ENCODE assay signal across 9 mouse cellular contexts in genomic region chr8:72268356-72268755, GRCm38 (mm10). TPM values are rescaled to one million over a fixed set of nuclear protein-coding genes. Genes with fewer than 3 reads are reported as not detected.
A peak's percentile ranks its signal among the peaks of the same experiment; 100 is the strongest.
DNase-seq lines count a peak whose midpoint lies in the region; ATAC-seq and TF ChIP-seq lines count a peak whose summit lies in the region.
"Had no signal": no experiment of that assay in that cellular context is flagged by ENCODE, and none has a peak within 500 bp of the region (broad histone marks: within the 10 kb centered on the region; RNA-seq: fewer than 3 reads in every experiment).

No protein-coding gene starts in this region.

- H3K4me2 ChIP-seq in neural tube, embryonic 11.5 days (ENCODE audit: low read depth): no peak overlapping the region
- H3K4me2 ChIP-seq: embryonic facial prominence, embryonic 12.5 days had no signal

- peak; percentile 41 for DNase-seq in thymus, postnatal 4 days
- DNase-seq in thymus, postnatal 36 days: no peak
- DNase-seq in embryonic facial prominence, embryonic 10.5 days (ENCODE audit: low spot score): peak; percentile 42
- peak; percentile 84 for DNase-seq in heart, postnatal 36 days
- DNase-seq in liver, adult 2 months (ENCODE audit: extremely low read depth, low read depth, low spot score): peak; percentile 10
- DNase-seq in neural tube, embryonic 11.5 days (ENCODE audit: low spot score): peak; percentile 23
- DNase-seq in retina, embryonic 14.5 days (ENCODE audit: low spot score): no peak
- DNase-seq in thymus, postnatal 10 days (ENCODE audit: low spot score in 2 of 2): no peak

- H3K4me3 ChIP-seq in embryonic facial prominence, embryonic 10.5 days: no peak overlapping the region
- H3K4me3 ChIP-seq in liver, adult 2 months (ENCODE audit: insufficient read depth, low read depth, low read length): no peak overlapping the region
- H3K4me3 ChIP-seq in neural tube, embryonic 11.5 days (ENCODE audit: low read depth, low read length): no peak overlapping the region
- H3K4me3 ChIP-seq: embryonic facial prominence, embryonic 12.5 days had no signal

- no peaks in the 10 kb centered on the region for H3K4me1 ChIP-seq in embryonic facial prominence, embryonic 10.5 days
- H3K4me1 ChIP-seq in liver, adult 2 months (ENCODE audit: control insufficient read depth, insufficient read depth, low read length): peaks cover 2% of the 10 kb centered on the region
- no peaks in the 10 kb centered on the region for H3K4me1 ChIP-seq in neural tube, embryonic 11.5 days (ENCODE audit: control insufficient read depth, insufficient read depth, low read length)
- H3K4me1 ChIP-seq: embryonic facial prominence, embryonic 12.5 days had no signal

- H3K36me3 ChIP-seq in embryonic facial prominence, embryonic 10.5 days (replicated peaks): no peaks in the 10 kb centered on the region
- H3K36me3 ChIP-seq in liver, adult 2 months (ENCODE audit: control insufficient read depth, insufficient read depth, low read length): no peaks in the 10 kb centered on the region
- H3K36me3 ChIP-seq in neural tube, embryonic 11.5 days (ENCODE audit: control insufficient read depth, insufficient read depth, low read length): no peaks in the 10 kb centered on the region
- H3K36me3 ChIP-seq: embryonic facial prominence, embryonic 12.5 days had no signal

- H3K27ac ChIP-seq in embryonic facial prominence, embryonic 10.5 days (replicated peaks): peak overlapping the region; percentile 24; the same call in 1 of the 2 replicates
- H3K27ac ChIP-seq in liver, adult 2 months (replicated peaks; ENCODE audit: insufficient read depth, low read depth, low read length): peak overlapping the region; percentile 57
- no peak overlapping the region for H3K27ac ChIP-seq in neural tube, embryonic 11.5 days (ENCODE audit: low read depth, low read length)
- H3K27ac ChIP-seq: embryonic facial prominence, embryonic 12.5 days had no signal

- H3K27me3 ChIP-seq in embryonic facial prominence, embryonic 10.5 days (replicated peaks; ENCODE audit: low read depth, poor library complexity, severe bottlenecking): no peaks in the 10 kb centered on the region
- H3K27me3 ChIP-seq in liver, adult 2 months (ENCODE audit: control insufficient read depth, insufficient read depth, low read length): no peaks in the 10 kb centered on the region
- H3K27me3 ChIP-seq in neural tube, embryonic 11.5 days (ENCODE audit: control insufficient read depth, insufficient read depth, low read length): no peaks in the 10 kb centered on the region
- H3K27me3 ChIP-seq: embryonic facial prominence, embryonic 12.5 days had no signal

- intact Hi-C loops in heart, postnatal 36 days (cut with DNase I): loop anchor here (1.0 kb wide), 1 partner anchor 26 kb away; no protein-coding TSS in a partner anchor

- no peak for TF ChIP-seq CTCF in liver, adult 2 months (IDR thresholded peaks at IDR 0.05; ENCODE audit: low read depth, low read length)

- no peak overlapping the region for H3K9ac ChIP-seq in liver, adult 2 months (ENCODE audit: low read depth, low read length)
- no peak overlapping the region for H3K9ac ChIP-seq in neural tube, embryonic 11.5 days (ENCODE audit: low read length)
- H3K9ac ChIP-seq: embryonic facial prominence, embryonic 12.5 days had no signal

- no peaks in the 10 kb centered on the region for H3K9me3 ChIP-seq in embryonic facial prominence, embryonic 10.5 days
- no peaks in the 10 kb centered on the region for H3K9me3 ChIP-seq in neural tube, embryonic 11.5 days (ENCODE audit: control insufficient read depth, low read length)
- H3K9me3 ChIP-seq: embryonic facial prominence, embryonic 12.5 days had no signal

- 83% methylated on average over 15 of the region's 15 CpGs for WGBS in embryonic facial prominence, embryonic 10.5 days
- WGBS in liver, adult 2 months: 73% methylated on average over 15 of the region's 15 CpGs
- 85% methylated on average over 15 of the region's 15 CpGs for WGBS in neural tube, embryonic 11.5 days

- no peak for ATAC-seq in neural tube, embryonic 11.5 days (ENCODE audit: insufficient read depth, low FRiP score, low TSS enrichment)

- no peak for TF ChIP-seq POLR2A in liver, adult 2 months (IDR thresholded peaks at IDR 0.05; ENCODE audit: extremely low read depth, insufficient read depth, low read length)

- H3K79me2 ChIP-seq in liver, adult 2 months (ENCODE audit: control insufficient read depth, insufficient read depth, low read length): no peaks in the 10 kb centered on the region

RNA-seq across cellular contexts. Expression of gene Ap1m1, which starts 28.5 kb away (rescaled TPM):
- 139 and 144 TPM in 2 replicates for polyA plus RNA-seq in embryonic facial prominence, embryonic 10.5 days (2016; fragmentation: Nextera tagmentation; extraction: Ambion mirVana)
- total RNA-seq in heart, postnatal 36 days (2021): 10 to 100 TPM; 49.4 to 49.6 TPM
- total RNA-seq in liver, adult 2 months (2014; rRNA removed): 7.9 and 14.9 TPM in 2 replicates
- polyA plus RNA-seq in liver, adult 2 months (2012; rRNA removed): 38.9 and 39.4 TPM in 2 replicates
- 178 and 184 TPM in 2 replicates for polyA plus RNA-seq in neural tube, embryonic 11.5 days (2014; fragmentation: Nextera tagmentation; extraction: Ambion mirVana)

RNA-seq across cellular contexts. Expression of gene Gm10282, which starts 36.7 kb away (rescaled TPM):
- 31.3 and 36.9 TPM in 2 replicates for polyA plus RNA-seq in embryonic facial prominence, embryonic 10.5 days (2016; fragmentation: Nextera tagmentation; extraction: Ambion mirVana)
- 10 to 100 TPM in 1 of 2 experiments, 1 to 10 TPM in 1; 6.9 to 10.2 TPM for total RNA-seq in heart, postnatal 36 days (2021)
- 0.54 and 1.0 TPM in 2 replicates for total RNA-seq in liver, adult 2 months (2014; rRNA removed)
- polyA plus RNA-seq in liver, adult 2 months (2012; rRNA removed): 0.37 and 0.42 TPM in 2 replicates
- polyA plus RNA-seq in neural tube, embryonic 11.5 days (2014; fragmentation: Nextera tagmentation; extraction: Ambion mirVana): 35.7 and 38.2 TPM in 2 replicates

RNA-seq across cellular contexts. Expression of gene Fam32a, which starts 48.8 kb away (rescaled TPM):
- 77.6 and 82.4 TPM in 2 replicates for polyA plus RNA-seq in embryonic facial prominence, embryonic 10.5 days (2016; fragmentation: Nextera tagmentation; extraction: Ambion mirVana)
- total RNA-seq in heart, postnatal 36 days (2021): 10 to 100 TPM; 21.2 to 25.0 TPM
- 28.6 and 29.5 TPM in 2 replicates for total RNA-seq in liver, adult 2 months (2014; rRNA removed)
- polyA plus RNA-seq in liver, adult 2 months (2012; rRNA removed): 18.8 and 28.4 TPM in 2 replicates
- polyA plus RNA-seq in neural tube, embryonic 11.5 days (2014; fragmentation: Nextera tagmentation; extraction: Ambion mirVana): 80.1 and 80.6 TPM in 2 replicates

RNA-seq across cellular contexts. Expression of gene Klf2, which starts 50.5 kb away (rescaled TPM):
- 3.1 and 3.7 TPM in 2 replicates for polyA plus RNA-seq in embryonic facial prominence, embryonic 10.5 days (2016; fragmentation: Nextera tagmentation; extraction: Ambion mirVana)
- 10 to 100 TPM; 42.2 to 97.6 TPM for total RNA-seq in heart, postnatal 36 days (2021)
- 2.7 and 2.8 TPM in 2 replicates for total RNA-seq in liver, adult 2 months (2014; rRNA removed)
- polyA plus RNA-seq in liver, adult 2 months (2012; rRNA removed): 4.4 and 6.0 TPM in 2 replicates
- 6.0 and 6.2 TPM in 2 replicates for polyA plus RNA-seq in neural tube, embryonic 11.5 days (2014; fragmentation: Nextera tagmentation; extraction: Ambion mirVana)

RNA-seq across cellular contexts. Expression of gene Gm11034, which starts 54.9 kb away (rescaled TPM):
- polyA plus RNA-seq in embryonic facial prominence, embryonic 10.5 days (2016; fragmentation: Nextera tagmentation; extraction: Ambion mirVana): not detected in 2 replicates
- total RNA-seq in heart, postnatal 36 days (2021): not detected
- total RNA-seq in liver, adult 2 months (2014; rRNA removed): not detected in 2 replicates
- not detected in 2 replicates for polyA plus RNA-seq in liver, adult 2 months (2012; rRNA removed)
- not detected in 2 replicates for polyA plus RNA-seq in neural tube, embryonic 11.5 days (2014; fragmentation: Nextera tagmentation; extraction: Ambion mirVana)
- polyA plus RNA-seq: embryonic facial prominence, embryonic 12.5 days had no signal

Comparison
In these comparisons a context has a peak if more than half of its experiments do, and no peak if none do; other contexts are left out.
1. DNase-seq: peak in thymus, postnatal 4 days (single experiment), embryonic facial prominence, embryonic 10.5 days (single experiment), heart, postnatal 36 days (2 of 2), liver, adult 2 months (single experiment) and neural tube, embryonic 11.5 days (single experiment); none in thymus, postnatal 36 days (0 of 2), retina, embryonic 14.5 days (single experiment) and thymus, postnatal 10 days (0 of 2).
2. RNA of gene Gm10282, which starts 36.7 kb away (polyA plus RNA-seq): 31.3 to 36.9 TPM in embryonic facial prominence, embryonic 10.5 days and 35.7 to 38.2 TPM in neural tube, embryonic 11.5 days; 0.37 to 0.42 TPM in liver, adult 2 months; every median in the first group is over 10 times any median in the second.